Comparison of ENCODE assay signal across 17 mouse cellular contexts in the genomic region with DNA sequence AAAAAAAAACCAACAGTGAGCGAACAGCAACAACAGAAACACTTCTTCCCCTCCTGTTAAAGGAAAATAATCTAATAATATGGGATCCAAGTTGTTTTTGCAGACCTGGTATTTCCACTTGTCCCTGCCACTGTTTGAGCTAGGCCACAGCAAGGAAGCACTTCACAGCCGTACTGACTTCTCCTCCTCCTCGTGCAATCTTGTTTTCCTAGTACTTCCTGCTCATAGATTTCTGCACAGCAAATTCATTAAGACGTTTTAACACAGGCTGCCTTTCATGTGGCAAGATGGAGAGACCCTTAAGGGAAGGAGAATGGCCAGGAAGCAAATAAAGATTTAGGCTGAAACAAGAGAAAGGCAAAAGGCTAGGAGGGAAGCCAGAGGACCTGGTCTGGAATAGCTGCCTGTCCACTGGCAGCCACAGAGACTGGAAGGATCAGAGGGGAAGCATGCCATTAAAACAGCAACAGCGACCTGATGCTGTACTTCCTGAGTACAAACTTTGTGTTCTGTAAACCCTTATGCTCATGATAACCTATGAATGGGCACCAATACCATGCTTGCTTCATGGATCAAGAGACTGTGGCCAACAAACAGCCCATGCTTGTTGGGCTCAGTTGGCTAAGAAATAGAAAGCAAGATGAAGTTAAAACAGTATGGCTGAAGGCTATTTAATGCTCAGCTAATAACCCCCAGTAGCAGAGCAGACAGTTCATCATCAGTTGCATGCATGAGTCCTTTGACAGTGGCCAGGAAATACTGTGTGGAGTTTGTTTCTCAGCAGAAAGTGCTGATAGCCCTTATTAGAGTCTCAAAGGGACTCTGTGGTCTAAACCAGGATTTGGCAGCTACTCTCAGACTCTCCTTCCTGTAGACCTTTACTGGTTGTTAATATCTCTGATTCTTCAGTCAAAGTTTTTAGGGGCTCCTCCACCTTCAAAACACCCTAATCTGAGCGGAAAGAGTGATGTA.
DNase-seq lines count a peak whose midpoint lies in the region; ATAC-seq and TF ChIP-seq lines count a peak whose summit lies in the region.
"Had no signal": no experiment of that assay in that cellular context is flagged by ENCODE, and none has a peak within 500 bp of the region (broad histone marks: within the 10 kb centered on the region; RNA-seq: fewer than 3 reads in every experiment).

No protein-coding gene starts in this region.

- no peaks in the 10 kb centered on the region for H3K27me3 ChIP-seq in heart, embryonic 14.5 days (ENCODE audit: control insufficient read depth, insufficient read depth, low read length)
- no peaks in the 10 kb centered on the region for H3K27me3 ChIP-seq in heart, adult 2 months (ENCODE audit: control insufficient read depth, insufficient read depth, low read length)
- no peaks in the 10 kb centered on the region for H3K27me3 ChIP-seq in lung, embryonic 14.5 days (ENCODE audit: insufficient read depth, low read length)
- no peaks in the 10 kb centered on the region for H3K27me3 ChIP-seq in limb, embryonic 15.5 days
- H3K27me3 ChIP-seq: liver, embryonic 15.5 days; midbrain, embryonic 12.5 days; neural tube, embryonic 13.5 days had no signal

- no peak for TF ChIP-seq POLR2A in heart, adult 2 months (IDR thresholded peaks at IDR 0.05; ENCODE audit: insufficient read depth, low read depth, low read length)

- no peak overlapping the region for H3K4me3 ChIP-seq in heart, embryonic 14.5 days (ENCODE audit: control insufficient read depth in 1 of 2, insufficient read depth in 1 of 2, low read depth in 1 of 2, low read length in 2 of 2)
- H3K4me3 ChIP-seq in heart, adult 2 months = no peak overlapping the region
- no peak overlapping the region for H3K4me3 ChIP-seq in lung, embryonic 14.5 days (ENCODE audit: low read depth, low read length)
- H3K4me3 ChIP-seq in limb, embryonic 15.5 days = no peak overlapping the region
- H3K4me3 ChIP-seq: liver, embryonic 15.5 days; midbrain, embryonic 12.5 days; neural tube, embryonic 13.5 days had no signal

- H3K27ac ChIP-seq in heart, embryonic 14.5 days (replicated peaks in 1 of 2; ENCODE audit: control insufficient read depth in 1 of 2, insufficient read depth in 1 of 2, low read depth in 2 of 2, low read length in 2 of 2) = peak overlapping the region; percentile 51 to 67
- no peak overlapping the region for H3K27ac ChIP-seq in heart, adult 2 months
- H3K27ac ChIP-seq in lung, embryonic 14.5 days (ENCODE audit: low read depth) = no peak overlapping the region; the same call in 1 of the 2 replicates
- H3K27ac ChIP-seq in limb, embryonic 15.5 days = 0 out of 2 replicates have a peak overlapping the region, but pooled peaks have one; percentile 18
- H3K27ac ChIP-seq: hindbrain, postnatal 0 days; liver, embryonic 15.5 days; midbrain, embryonic 12.5 days; neural tube, embryonic 13.5 days; stomach, postnatal 0 days had no signal

- DNase-seq in heart, adult 2 months = no peak
- DNase-seq in lung, embryonic 14.5 days = peak; percentile 36
- no peak for DNase-seq in lung, postnatal 14 days
- DNase-seq in urinary bladder, adult 2 months (ENCODE audit: low spot score) = no peak
- no peak for DNase-seq in frontal cortex, adult 2 months (ENCODE audit: extremely low spot score in 1 of 2, low spot score in 1 of 2)
- DNase-seq: cerebellum, adult 9-11 months; heart, postnatal 36 days; kidney, adult 11 months; thymus, postnatal 25 days had no signal

- intact Hi-C loops in heart, adult 2 months (cut with DNase I) = loop anchor here (10.0 kb wide), 1 partner anchor 184 kb away; a partner anchor contains a TSS

- no peaks in the 10 kb centered on the region for H3K36me3 ChIP-seq in heart, embryonic 14.5 days (ENCODE audit: control insufficient read depth, insufficient read depth, low read length)
- H3K36me3 ChIP-seq in heart, adult 2 months (ENCODE audit: control insufficient read depth, insufficient read depth, low read length) = no peaks in the 10 kb centered on the region
- H3K36me3 ChIP-seq in lung, embryonic 14.5 days (ENCODE audit: insufficient read depth) = no peaks in the 10 kb centered on the region
- H3K36me3 ChIP-seq in limb, embryonic 15.5 days = no peaks in the 10 kb centered on the region
- H3K36me3 ChIP-seq: liver, embryonic 15.5 days; midbrain, embryonic 12.5 days; neural tube, embryonic 13.5 days had no signal

- no peak overlapping the region for H3K9ac ChIP-seq in heart, embryonic 14.5 days (ENCODE audit: low read length)
- no peak overlapping the region for H3K9ac ChIP-seq in heart, adult 2 months (ENCODE audit: low read depth, low read length)
- H3K9ac ChIP-seq in lung, embryonic 14.5 days = no peak overlapping the region
- H3K9ac ChIP-seq in limb, embryonic 15.5 days = no peak overlapping the region
- H3K9ac ChIP-seq: liver, embryonic 15.5 days; midbrain, embryonic 12.5 days; neural tube, embryonic 13.5 days had no signal

- 61% methylated on average over 6 of the region's 6 CpGs for WGBS in heart, embryonic 14.5 days
- 52% methylated on average over 6 of the region's 6 CpGs for WGBS in heart, adult 2 months
- WGBS in lung, embryonic 14.5 days = 42% methylated on average over 6 of the region's 6 CpGs
- WGBS in limb, embryonic 15.5 days = 49% methylated on average over 6 of the region's 6 CpGs

- peaks cover 7 to 20% of the 10 kb centered on the region in 2 experiments for H3K4me1 ChIP-seq in heart, embryonic 14.5 days (ENCODE audit: control insufficient read depth in 2 of 2, insufficient read depth in 2 of 2, low read length in 2 of 2)
- peaks cover 2% of the 10 kb centered on the region for H3K4me1 ChIP-seq in heart, adult 2 months (ENCODE audit: control insufficient read depth, insufficient read depth, low read length)
- no peaks in the 10 kb centered on the region for H3K4me1 ChIP-seq in lung, embryonic 14.5 days (ENCODE audit: insufficient read depth)
- peaks cover 14% of the 10 kb centered on the region; the same call in 1 of the 2 replicates for H3K4me1 ChIP-seq in limb, embryonic 15.5 days
- H3K4me1 ChIP-seq: liver, embryonic 15.5 days; midbrain, embryonic 12.5 days; neural tube, embryonic 13.5 days had no signal

- H3K4me2 ChIP-seq in heart, embryonic 14.5 days (ENCODE audit: low read length) = no peak overlapping the region
- no peak overlapping the region for H3K4me2 ChIP-seq in lung, embryonic 14.5 days
- no peak overlapping the region for H3K4me2 ChIP-seq in limb, embryonic 15.5 days
- H3K4me2 ChIP-seq: liver, embryonic 15.5 days; midbrain, embryonic 12.5 days; neural tube, embryonic 13.5 days had no signal

- no peak for TF ChIP-seq CTCF in heart, adult 2 months (IDR thresholded peaks at IDR 0.05)
- TF ChIP-seq CTCF in lung, embryonic 14.5 days (IDR thresholded peaks at IDR 0.05; ENCODE audit: low read depth) = no peak

- H3K79me2 ChIP-seq in heart, adult 2 months (replicated peaks; ENCODE audit: control insufficient read depth, insufficient read depth, low read length) = no peaks in the 10 kb centered on the region

- no peak for TF ChIP-seq EP300 in heart, adult 2 months (IDR thresholded peaks at IDR 0.05; ENCODE audit: insufficient read depth, low read depth, low read length)

- no peaks in the 10 kb centered on the region for H3K9me3 ChIP-seq in heart, embryonic 14.5 days (ENCODE audit: control insufficient read depth, low read length)
- no peaks in the 10 kb centered on the region for H3K9me3 ChIP-seq in lung, embryonic 14.5 days (ENCODE audit: low read depth, low read length)
- no peaks in the 10 kb centered on the region for H3K9me3 ChIP-seq in limb, embryonic 15.5 days
- H3K9me3 ChIP-seq: liver, embryonic 15.5 days; midbrain, embryonic 12.5 days; neural tube, embryonic 13.5 days had no signal

- no peak for ATAC-seq in heart, embryonic 14.5 days (ENCODE audit: insufficient number of reproducible peaks, insufficient read depth, low FRiP score, low read depth)
- peak; percentile 62 for ATAC-seq in lung, embryonic 14.5 days (ENCODE audit: insufficient read depth)
- no peak for ATAC-seq in limb, embryonic 15.5 days (ENCODE audit: insufficient number of reproducible peaks, low FRiP score, low TSS enrichment, low read depth)
- peak; percentile 39 for ATAC-seq in megakaryocyte progenitor cell, adult 5-6 weeks (replicated peaks; ENCODE audit: poor library complexity)
- ATAC-seq: hindbrain, postnatal 0 days had no signal

Comparison
In these comparisons a context has a peak if more than half of its experiments do, and no peak if none do; other contexts are left out.
1. H3K27ac ChIP-seq: peak in heart, embryonic 14.5 days (2 of 2) and limb, embryonic 15.5 days (single experiment); none in heart, adult 2 months (single experiment) and lung, embryonic 14.5 days (single experiment).
2. ATAC-seq: peak in lung, embryonic 14.5 days (single experiment) and megakaryocyte progenitor cell, adult 5-6 weeks (single experiment); none in heart, embryonic 14.5 days (single experiment) and limb, embryonic 15.5 days (single experiment).